In the genomic region with DNA sequence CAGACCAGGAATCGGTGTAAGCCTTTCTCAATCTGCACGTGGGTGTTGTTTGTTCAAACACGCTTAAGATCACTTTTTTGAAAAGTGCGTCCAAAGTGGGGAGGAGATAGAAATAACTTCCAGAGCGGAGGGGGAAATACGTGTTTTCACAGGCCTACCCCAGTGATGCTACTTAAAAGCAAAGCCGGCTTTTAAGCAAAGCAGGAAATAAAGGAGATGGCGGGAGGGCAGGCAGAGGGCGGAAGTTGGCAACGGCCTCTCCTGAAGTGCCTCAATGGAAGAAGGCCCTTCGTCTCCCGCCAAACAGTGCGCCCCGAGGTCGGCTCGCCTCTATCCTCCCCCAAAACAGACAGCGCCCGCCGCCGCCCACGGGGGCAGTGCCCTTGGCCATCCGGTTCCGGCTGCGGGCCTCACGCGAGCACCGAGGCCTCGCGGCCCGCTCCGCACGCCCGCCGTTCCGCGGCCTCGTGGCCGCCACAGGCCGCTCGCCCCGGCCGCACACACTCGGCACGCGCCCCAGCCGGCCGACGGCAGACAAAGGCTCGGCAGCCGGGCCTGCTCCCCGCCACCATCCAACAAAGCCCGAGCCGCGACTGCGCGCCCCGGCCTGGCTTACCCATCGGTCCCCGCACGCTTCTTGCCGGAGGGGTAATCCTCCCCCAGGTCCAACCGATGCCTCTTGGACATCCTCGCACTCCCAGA, we compare ENCODE assay signal across 8 mouse cellular contexts. TPM values are rescaled to one million over a fixed set of nuclear protein-coding genes. Genes with fewer than 3 reads are reported as not detected.
DNase-seq lines count a peak whose midpoint lies in the region; ATAC-seq and TF ChIP-seq lines count a peak whose summit lies in the region.

No protein-coding gene starts in this region.

- in situ Hi-C loops in Patski (cut with MboI; ENCODE audit: low pct_unique_long_range_greater_than_20kb), result no loop called here

- peak overlapping the region; percentile 90 for H3K27ac ChIP-seq in kidney, adult 2 months (ENCODE audit: insufficient read depth, low read depth, low read length)
- peak overlapping the region; percentile 92 for H3K27ac ChIP-seq in neural tube, embryonic 14.5 days (ENCODE audit: low read depth, low read length)

- WGBS in kidney, adult 2 months, result under 1% methylated on average over 63 of the region's 63 CpGs
- under 1% methylated on average over 55 of the region's 63 CpGs for WGBS in neural tube, embryonic 14.5 days

- H3K4me1 ChIP-seq in kidney, adult 2 months (ENCODE audit: control insufficient read depth, insufficient read depth, low read length), result peaks cover 16% of the 10 kb centered on the region
- H3K4me1 ChIP-seq in neural tube, embryonic 14.5 days (ENCODE audit: control insufficient read depth, insufficient read depth, low read length), result peaks cover 19% of the 10 kb centered on the region

- H3K4me2 ChIP-seq in neural tube, embryonic 14.5 days (ENCODE audit: low read depth, low read length), result peak overlapping the region; percentile 89

- peak overlapping the region; percentile 99 for H3K9ac ChIP-seq in neural tube, embryonic 14.5 days (replicated peaks; ENCODE audit: low read depth, low read length)

- H3K4me3 ChIP-seq in kidney, adult 2 months (ENCODE audit: insufficient read depth, low read depth, low read length), result peak overlapping the region; percentile 89
- H3K4me3 ChIP-seq in neural tube, embryonic 14.5 days (ENCODE audit: low read depth, low read length), result peak overlapping the region; percentile 83

- H3K36me3 ChIP-seq in kidney, adult 2 months (ENCODE audit: control insufficient read depth, insufficient read depth, low read length), result no peaks in the 10 kb centered on the region
- no peaks in the 10 kb centered on the region for H3K36me3 ChIP-seq in neural tube, embryonic 14.5 days (ENCODE audit: control insufficient read depth, insufficient read depth, low read length)

- CTCF ChIA-PET in Patski (lab: Charles Lee), result no interaction called here

- DNase-seq in A20 (ENCODE audit: low read depth, low spot score) (peak; percentile 78), Patski (ENCODE audit: low read depth, low spot score) (peak; percentile 33)
- peak; percentile 67 for DNase-seq in embryo, embryonic 9.5 days (ENCODE audit: extremely low spot score)
- DNase-seq in gastrocnemius, postnatal 4 days (ENCODE audit: low spot score in 2 of 2), result peak; percentile 26 to 60
- DNase-seq in kidney, adult 2 months, result peak; percentile 65
- peak; percentile 69 to 73 for DNase-seq in lung, adult 18-20 months
- peak; percentile 56 to 72 for DNase-seq in thymus, adult 18-20 months

- TF ChIP-seq POLR2A in kidney, adult 2 months (IDR thresholded peaks at IDR 0.05; ENCODE audit: low read depth, low read length), result no peak

- POLR2A ChIA-PET in Patski (lab: Charles Lee), result interaction anchor here (0.7 to 1.0 kb wide), 2 partner anchors 12 to 317 kb away, joined by 3 read pairs; no protein-coding TSS in a partner anchor

- no peak for TF ChIP-seq CTCF in Patski (IDR thresholded peaks at IDR 0.05)
- no peak for TF ChIP-seq CTCF in kidney, adult 2 months (conservative IDR thresholded peaks at IDR 0.05; ENCODE audit: insufficient read depth, insufficient read length, low read depth, low read length)

- H3K27me3 ChIP-seq in Patski, result no peaks in the 10 kb centered on the region
- no peaks in the 10 kb centered on the region for H3K27me3 ChIP-seq in kidney, adult 2 months (replicated peaks; ENCODE audit: control insufficient read depth, insufficient read depth, low read length)
- no peaks in the 10 kb centered on the region for H3K27me3 ChIP-seq in neural tube, embryonic 14.5 days (ENCODE audit: control insufficient read depth, insufficient read depth, low read length)

- ATAC-seq in Patski, result peak; percentile 42
- peak; percentile 84 for ATAC-seq in neural tube, embryonic 14.5 days (ENCODE audit: low read depth)

- no peaks in the 10 kb centered on the region for H3K9me3 ChIP-seq in neural tube, embryonic 14.5 days (ENCODE audit: control insufficient read depth, low read length)

RNA-seq across cellular contexts. Expression of gene Dhx15, which starts 0.5 kb away (rescaled TPM):
- polyA plus RNA-seq in Patski (2021), result 161 TPM
- total RNA-seq in gastrocnemius, postnatal 4 days (2021), result 10 to 100 TPM; 77.5 to 88.2 TPM
- 31.2 and 39.2 TPM in 2 replicates for polyA plus RNA-seq in kidney, adult 2 months (2012; rRNA removed)
- polyA plus RNA-seq in neural tube, embryonic 14.5 days (2014; fragmentation: Nextera tagmentation; extraction: Ambion mirVana), result 68.8 and 70.5 TPM in 2 replicates

Comparison
In these comparisons a context has a peak if more than half of its experiments do, and no peak if none do; other contexts are left out.
1. Peak in every context shown above with its lines: DNase-seq, ATAC-seq, H3K4me3 ChIP-seq and H3K27ac ChIP-seq.